Mouse (Mus musculus): ENCODE results near the gene Npm1.

DNA sequence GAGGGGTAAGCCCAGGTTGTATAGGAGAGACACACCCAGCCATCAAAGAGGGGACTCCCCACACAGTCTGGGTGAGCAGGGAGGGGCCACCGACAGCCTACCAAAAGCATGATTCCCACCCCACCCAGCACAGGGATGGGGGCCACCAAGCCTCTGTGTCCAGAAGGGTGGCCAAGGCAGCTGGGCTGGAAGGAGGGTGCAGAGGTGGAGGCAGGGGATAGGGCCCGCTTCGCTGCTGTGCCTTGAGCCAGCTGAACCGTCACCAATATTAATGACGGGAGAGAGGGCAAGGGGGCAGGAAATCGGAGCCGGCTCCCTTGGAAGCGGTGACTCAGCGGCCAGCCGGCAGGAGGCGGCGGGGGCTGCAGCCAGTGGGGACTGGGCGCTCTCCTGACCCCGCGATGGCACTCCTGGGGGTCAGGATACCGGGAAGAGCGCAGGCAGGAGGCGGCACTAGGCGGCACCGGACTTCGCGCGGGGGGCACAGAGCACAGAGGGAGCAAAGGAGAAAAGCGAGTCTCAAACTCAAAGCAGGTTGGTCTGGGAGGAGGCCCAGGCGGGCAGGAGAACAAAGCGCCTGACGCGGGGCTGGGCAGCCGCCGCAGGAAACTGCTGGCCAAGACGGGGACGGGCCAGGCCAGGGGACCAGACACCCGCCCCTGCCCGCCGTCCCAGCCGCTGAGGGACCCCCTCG lies 40.3 kb downstream of the Npm1 start:
- TF ChIP-seq CTCF (IDR thresholded peaks at IDR 0.05; ENCODE audit: insufficient read depth, low read length), result no peak
- no peak for TF ChIP-seq POLR2A (IDR thresholded peaks at IDR 0.05; ENCODE audit: borderline replicate concordance, extremely low read depth, low read depth, low read length)
